Mouse (Mus musculus) embryonic fibroblast, embryonic 13.5 days (primary cell): Measurements from ENCODE around the gene Tbc1d4. TPM values are rescaled to one million over a fixed set of nuclear protein-coding genes. Genes with fewer than 3 reads are reported as not detected.

Experiments used
- H3K27ac ChIP-seq: 2 replicates; pipeline ENCODE4 v1.5.1; 2012; ENCODE audit warnings: low read length, control low read depth, inconsistent platforms; ENCODE audit not compliant: insufficient read depth
- H3K4me1 ChIP-seq: 2 replicates; pipeline ENCODE4 v1.6.1; 2011; ENCODE audit warnings: low read length; ENCODE audit not compliant: control insufficient read depth, insufficient read depth
- H3K4me3 ChIP-seq: 2 replicates; pipeline ENCODE4 v1.5.1; 2011; ENCODE audit warnings: mild to moderate bottlenecking, control low read depth, low read length; ENCODE audit not compliant: insufficient read depth
- CTCF ChIP-seq: IDR thresholded peaks from 2 replicates; pipeline ENCODE4 v1.5.1; 2011; ENCODE audit warnings: mild to moderate bottlenecking, control low read depth, low read length, moderate library complexity, borderline replicate concordance; ENCODE audit not compliant: insufficient read depth
- POLR2A ChIP-seq: IDR thresholded peaks from 2 replicates; pipeline ENCODE4 v1.6.1; 2011; ENCODE audit warnings: low read depth, mild to moderate bottlenecking, control low read depth, low read length, moderate library complexity
- polyA plus RNA-seq: library from polyadenylated mRNA; stranded (reverse); fragments of >200 nt; gene quantifications from 2 replicates; pipeline ENCODE4 v1.2.4, GENCODE M21; 2011; ENCODE audit warnings: low read depth; ENCODE audit not compliant: missing spikeins, insufficient read length

The Tbc1d4 gene
- 1.9 and 3.2 TPM in 2 replicates for polyA plus RNA-seq

- no peak within 1 kb of the TSS for H3K27ac ChIP-seq
- peak within 1 kb of the TSS; percentile 47 for H3K4me3 ChIP-seq
- H3K4me1 ChIP-seq: no peaks in the 10 kb centered on the region
- TF ChIP-seq POLR2A: peak; percentile 59
- TF ChIP-seq CTCF: peak; percentile 58
Observed at GRCm38 (mm10) chr14:101608519-101609368, at the start of gene Tbc1d4. Gene Tbc1d4, minus strand, starts transcription at chr14:101609191.

- no peaks in the 10 kb centered on the region; the same call in 1 of the 2 replicates for H3K4me1 ChIP-seq
- H3K27ac ChIP-seq: no peak overlapping the region
- no peak overlapping the region for H3K4me3 ChIP-seq
- no peak for TF ChIP-seq CTCF
- TF ChIP-seq POLR2A: no peak
Observed at GRCm38 (mm10) chr14:101656307-101656706, 47.3 kb upstream of the Tbc1d4 start.

GRCm38 (mm10) chr14:101654526-101654909 is 45.5 kb upstream of the Tbc1d4 start:
- TF ChIP-seq POLR2A: no peak
- TF ChIP-seq CTCF: no peak
- H3K4me3 ChIP-seq: peak overlapping the region; percentile 84
- no peaks in the 10 kb centered on the region; the same call in 1 of the 2 replicates for H3K4me1 ChIP-seq
- H3K27ac ChIP-seq: no peak overlapping the region

GRCm38 (mm10) chr14:101653581-101654525 is 44.9 kb upstream of the Tbc1d4 start, which contains the start of gene Uchl3:
Gene Uchl3, plus strand, starts transcription at chr14:101653967.
- 0 out of 2 replicates have a peak within 1 kb of the TSS, but pooled peaks have one; percentile 15 for H3K27ac ChIP-seq
- TF ChIP-seq POLR2A: peak; percentile 55
- TF ChIP-seq CTCF: peak; percentile 71; the same call in 1 of the 2 replicates
- H3K4me3 ChIP-seq: peak within 1 kb of the TSS; percentile 84
- no peaks in the 10 kb centered on the region; the same call in 1 of the 2 replicates for H3K4me1 ChIP-seq

GRCm38 (mm10) chr14:101652571-101652970 is 43.6 kb upstream of the Tbc1d4 start:
- TF ChIP-seq POLR2A: no peak
- TF ChIP-seq CTCF: no peak
- Histone ChIP-seq H3K4me1 (no peaks in the 10 kb centered on the region; the same call in 1 of the 2 replicates), H3K27ac (no peak overlapping the region), H3K4me3 (no peak overlapping the region)

- Histone ChIP-seq H3K4me3 (no peak overlapping the region), H3K27ac (no peak overlapping the region), H3K4me1 (no peaks in the 10 kb centered on the region)
- TF ChIP-seq POLR2A (no peak), CTCF (no peak)
Observed at GRCm38 (mm10) chr14:101650551-101650950, 41.6 kb upstream of the Tbc1d4 start.

- no peak for TF ChIP-seq CTCF
- TF ChIP-seq POLR2A: no peak
- H3K27ac ChIP-seq: no peak overlapping the region
- H3K4me1 ChIP-seq: no peaks in the 10 kb centered on the region
- H3K4me3 ChIP-seq: no peak overlapping the region
Observed at GRCm38 (mm10) chr14:101644948-101645347, 36.0 kb upstream of the Tbc1d4 start.

- TF ChIP-seq POLR2A (peak; percentile 91), CTCF (no peak)
- H3K27ac ChIP-seq: peak within 1 kb of the TSS; percentile 87
- peaks cover 2% of the 10 kb centered on the region; the same call in 1 of the 2 replicates for H3K4me1 ChIP-seq
- H3K4me3 ChIP-seq: peak within 1 kb of the TSS; percentile 76
Observed at GRCm38 (mm10) chr14:101640153-101640843, 31.3 kb upstream of the Tbc1d4 start, which contains the start of gene Commd6. Gene Commd6, minus strand, starts transcription at chr14:101640686.

- Histone ChIP-seq H3K27ac (no peak overlapping the region), H3K4me3 (no peak overlapping the region), H3K4me1 (peaks cover 2% of the 10 kb centered on the region; the same call in 1 of the 2 replicates)
- no peak for TF ChIP-seq CTCF
- TF ChIP-seq POLR2A: no peak
Observed at GRCm38 (mm10) chr14:101637381-101637780, 28.4 kb upstream of the Tbc1d4 start.
